In genomic region chr7:104398492-104398891, GRCm38 (mm10) we compare ENCODE assay signal across 31 mouse cellular contexts. TPM values are rescaled to one million over a fixed set of nuclear protein-coding genes. Genes with fewer than 3 reads are reported as not detected.
DNase-seq lines count a peak whose midpoint lies in the region; ATAC-seq and TF ChIP-seq lines count a peak whose summit lies in the region.
"Had no signal": no experiment of that assay in that cellular context is flagged by ENCODE, and none has a peak within 500 bp of the region (broad histone marks: within the 10 kb centered on the region; RNA-seq: fewer than 3 reads in every experiment).

No protein-coding gene starts in this region.

- ATAC-seq in granulocyte monocyte progenitor cell, adult 5-6 weeks (replicated peaks; ENCODE audit: poor library complexity, severe bottlenecking) = peak; percentile 75
- peak; percentile 69 for ATAC-seq in megakaryocyte progenitor cell, adult 5-6 weeks (replicated peaks; ENCODE audit: poor library complexity)
- no peak for ATAC-seq in heart, embryonic 11.5 days (replicated peaks; ENCODE audit: insufficient number of reproducible peaks, low FRiP score, low TSS enrichment)
- ATAC-seq: forebrain, embryonic 13.5 days; forebrain, embryonic 16.5 days; hindbrain, postnatal 0 days; inflammation-experienced regulatory T-cells, adult 6 months had no signal

- no peaks in the 10 kb centered on the region for H3K79me2 ChIP-seq in liver, adult 2 months (ENCODE audit: control insufficient read depth, insufficient read depth, low read length)

- no peak for TF ChIP-seq CTCF in liver, adult 2 months (IDR thresholded peaks at IDR 0.05; ENCODE audit: low read depth, low read length)
- no peak for TF ChIP-seq CTCF in layer of hippocampus, adult 2 months (conservative IDR thresholded peaks at IDR 0.05)

- no peak overlapping the region for H3K4me2 ChIP-seq in heart, embryonic 11.5 days
- H3K4me2 ChIP-seq: forebrain, embryonic 13.5 days; heart, embryonic 13.5 days; hindbrain, embryonic 14.5 days had no signal

- WGBS in liver, adult 2 months = 50% methylated on average over 1 of the region's 1 CpGs
- WGBS in heart, embryonic 11.5 days (ENCODE audit: insufficient replicate concordance) = 73% methylated on average over 1 of the region's 1 CpGs

- no peaks in the 10 kb centered on the region for H3K27me3 ChIP-seq in liver, adult 2 months (ENCODE audit: control insufficient read depth, insufficient read depth, low read length)
- no peaks in the 10 kb centered on the region for H3K27me3 ChIP-seq in heart, embryonic 11.5 days (ENCODE audit: control insufficient read depth, insufficient read depth, low read length)
- H3K27me3 ChIP-seq: forebrain, embryonic 13.5 days; heart, embryonic 13.5 days had no signal

- H3K4me1 ChIP-seq in liver, adult 2 months (ENCODE audit: control insufficient read depth, insufficient read depth, low read length) = no peaks in the 10 kb centered on the region
- no peaks in the 10 kb centered on the region for H3K4me1 ChIP-seq in heart, embryonic 11.5 days (ENCODE audit: control insufficient read depth, insufficient read depth, low read length)
- H3K4me1 ChIP-seq: forebrain, embryonic 10.5 days; forebrain, embryonic 13.5 days; heart, embryonic 13.5 days had no signal

- no peaks in the 10 kb centered on the region for H3K36me3 ChIP-seq in liver, adult 2 months (ENCODE audit: control insufficient read depth, insufficient read depth, low read length)
- H3K36me3 ChIP-seq in heart, embryonic 11.5 days (ENCODE audit: control insufficient read depth, insufficient read depth, low read length) = no peaks in the 10 kb centered on the region
- H3K36me3 ChIP-seq: forebrain, embryonic 10.5 days; heart, embryonic 13.5 days had no signal

- no peaks in the 10 kb centered on the region for H3K9me3 ChIP-seq in heart, embryonic 11.5 days (replicated peaks; ENCODE audit: control insufficient read depth, low read length)
- H3K9me3 ChIP-seq: forebrain, embryonic 10.5 days; forebrain, embryonic 13.5 days; heart, embryonic 13.5 days had no signal

- TF ChIP-seq POLR2A in liver, adult 2 months (IDR thresholded peaks at IDR 0.05; ENCODE audit: extremely low read depth, insufficient read depth, low read length) = no peak

- H3K9ac ChIP-seq in liver, adult 2 months (ENCODE audit: low read depth, low read length) = no peak overlapping the region
- H3K9ac ChIP-seq in heart, embryonic 11.5 days (ENCODE audit: low read depth, low read length) = no peak overlapping the region
- H3K9ac ChIP-seq: forebrain, embryonic 13.5 days; heart, embryonic 13.5 days; hindbrain, embryonic 14.5 days had no signal

- peak; percentile 1 for DNase-seq in liver, adult 2 months (ENCODE audit: extremely low read depth, low read depth, low spot score)
- no peak for DNase-seq in liver
- DNase-seq in layer of hippocampus, adult 2 months (ENCODE audit: low spot score in 2 of 2) = no peak
- DNase-seq in kidney, adult 8-10 months = no peak
- no peak for DNase-seq in T-cell, adult 2 months (ENCODE audit: low spot score)
- DNase-seq: adrenal gland, postnatal 10 days; adrenal gland, postnatal 36 days; B cell, adult 2 months; cerebellum, adult 11 months; cerebellum, adult 2 months; cerebellum, adult 9-11 months; cerebellum, postnatal 25 days; embryo, embryonic 11 days; gastrocnemius, postnatal 10 days; gastrocnemius, postnatal 36 days; heart, adult 11 months; heart, postnatal 14 days; heart, postnatal 4 days had no signal

- no peak overlapping the region for H3K4me3 ChIP-seq in liver, adult 2 months (ENCODE audit: insufficient read depth, low read depth, low read length)
- no peak overlapping the region for H3K4me3 ChIP-seq in layer of hippocampus, adult 2 months
- no peak overlapping the region for H3K4me3 ChIP-seq in heart, embryonic 11.5 days (ENCODE audit: low read depth, low read length)
- H3K4me3 ChIP-seq: forebrain, embryonic 10.5 days; forebrain, embryonic 13.5 days; heart, embryonic 13.5 days had no signal

- H3K27ac ChIP-seq in liver, adult 2 months (replicated peaks; ENCODE audit: insufficient read depth, low read depth, low read length) = no peak overlapping the region
- no peak overlapping the region for H3K27ac ChIP-seq in layer of hippocampus, adult 2 months
- H3K27ac ChIP-seq in heart, embryonic 11.5 days (ENCODE audit: low read depth, low read length) = no peak overlapping the region
- H3K27ac ChIP-seq: forebrain, embryonic 10.5 days; forebrain, embryonic 13.5 days; heart, embryonic 13.5 days; hindbrain, embryonic 14.5 days; hindbrain, postnatal 0 days had no signal

RNA-seq across cellular contexts. Expression of gene Trim30c, which starts 2.1 kb away (rescaled TPM):
- total RNA-seq in liver, adult 2 months (2014; rRNA removed) = 0.54 and 1.3 TPM in 2 replicates
- polyA plus RNA-seq in liver, adult 2 months (2012; rRNA removed) = 0.13 TPM in 1 of 2 replicates, not detected in the other
- 2.4 TPM in 1 of 2 replicates, not detected in the other for total RNA-seq in granulocyte monocyte progenitor cell, adult 5-6 weeks (2014; fragmentation: Nextera tagmentation)
- total RNA-seq in granulocyte monocyte progenitor cell, adult 5-6 weeks (2017) = 0.69 TPM in 1 of 2 replicates, not detected in the other
- total RNA-seq in megakaryocyte progenitor cell, adult 5-6 weeks (2015) = 0.12 and 0.52 TPM in 2 replicates
- 0.29 and 1.0 TPM in 2 replicates for total RNA-seq in megakaryocyte progenitor cell, adult 5-6 weeks (2017)
- not detected for total RNA-seq in layer of hippocampus, adult 2 months (2021)
- not detected in 2 replicates for polyA plus RNA-seq in heart, embryonic 11.5 days (2014; fragmentation: Nextera tagmentation; extraction: Ambion mirVana)
- total RNA-seq: gastrocnemius, adult 18-20 months; gastrocnemius, postnatal 10 days; gastrocnemius, postnatal 36 days; heart, postnatal 4 days; hindbrain, postnatal 0 days had no signal
- polyA plus RNA-seq: cerebellum, adult 2 months; embryonic facial prominence, embryonic 11.5 days; forebrain, embryonic 13.5 days; forebrain, embryonic 16.5 days; hindbrain, postnatal 0 days had no signal

RNA-seq across cellular contexts. Expression of gene Trim30b, which starts 28.8 kb away (rescaled TPM):
- total RNA-seq in liver, adult 2 months (2014; rRNA removed) = 0.47 and 0.74 TPM in 2 replicates
- polyA plus RNA-seq in liver, adult 2 months (2012; rRNA removed) = 0.06 TPM in 1 of 2 replicates, not detected in the other
- 0.15 TPM in 1 of 2 replicates, not detected in the other for total RNA-seq in granulocyte monocyte progenitor cell, adult 5-6 weeks (2014; fragmentation: Nextera tagmentation)
- 0.77 and 1.5 TPM in 2 replicates for total RNA-seq in granulocyte monocyte progenitor cell, adult 5-6 weeks (2017)
- 0.61 and 2.0 TPM in 2 replicates for total RNA-seq in megakaryocyte progenitor cell, adult 5-6 weeks (2015)
- 1.5 and 1.8 TPM in 2 replicates for total RNA-seq in megakaryocyte progenitor cell, adult 5-6 weeks (2017)
- total RNA-seq in layer of hippocampus, adult 2 months (2021) = not detected
- 0.16 TPM in 1 of 2 replicates, not detected in the other for polyA plus RNA-seq in heart, embryonic 11.5 days (2014; fragmentation: Nextera tagmentation; extraction: Ambion mirVana)
- total RNA-seq: gastrocnemius, adult 18-20 months; gastrocnemius, postnatal 10 days; gastrocnemius, postnatal 36 days; heart, postnatal 14 days had no signal
- polyA plus RNA-seq: embryonic facial prominence, embryonic 11.5 days; embryonic facial prominence, embryonic 14.5 days; forebrain, embryonic 10.5 days; forebrain, embryonic 13.5 days; forebrain, embryonic 16.5 days; hindbrain, embryonic 14.5 days; hindbrain, postnatal 0 days had no signal

RNA-seq across cellular contexts. Expression of gene Trim12c, which starts 45.3 kb away (rescaled TPM):
- total RNA-seq in liver, adult 2 months (2014; rRNA removed) = 6.7 and 12.4 TPM in 2 replicates
- polyA plus RNA-seq in liver, adult 2 months (2012; rRNA removed) = 2.7 and 2.8 TPM in 2 replicates
- total RNA-seq in granulocyte monocyte progenitor cell, adult 5-6 weeks (2014; fragmentation: Nextera tagmentation) = 15.1 and 19.1 TPM in 2 replicates
- 30.2 and 30.8 TPM in 2 replicates for total RNA-seq in granulocyte monocyte progenitor cell, adult 5-6 weeks (2017)
- total RNA-seq in megakaryocyte progenitor cell, adult 5-6 weeks (2015) = 13.4 and 14.2 TPM in 2 replicates
- total RNA-seq in megakaryocyte progenitor cell, adult 5-6 weeks (2017) = 23.5 and 30.1 TPM in 2 replicates
- 1 to 10 TPM; 1.5 to 2.1 TPM for total RNA-seq in layer of hippocampus, adult 2 months (2021)
- polyA plus RNA-seq in heart, embryonic 11.5 days (2014; fragmentation: Nextera tagmentation; extraction: Ambion mirVana) = 1.6 and 2.8 TPM in 2 replicates
